ENCODE assay signal across 26 mouse cellular contexts in genomic region chr6:51423466-51424122, GRCm38 (mm10). TPM values are rescaled to one million over a fixed set of nuclear protein-coding genes. Genes with fewer than 3 reads are reported as not detected.
"Had no signal": no experiment of that assay in that cellular context is flagged by ENCODE, and none has a peak within 500 bp of the region (broad histone marks: within the 10 kb centered on the region; RNA-seq: fewer than 3 reads in every experiment).

No protein-coding gene starts in this region.

- H3K36me3 ChIP-seq: heart, embryonic 13.5 days; heart, embryonic 15.5 days; hindbrain, embryonic 13.5 days; hindbrain, embryonic 15.5 days; kidney, embryonic 15.5 days; limb, embryonic 13.5 days; limb, embryonic 15.5 days had no signal

- DNase-seq: gastrocnemius, postnatal 14 days; gastrocnemius, postnatal 36 days; heart, adult 18-20 months; heart, postnatal 14 days; heart, postnatal 36 days; kidney, adult 11 months; kidney, adult 2 months; kidney, adult 9 months; kidney, postnatal 14 days; kidney, postnatal 36 days; layer of hippocampus, adult 9-11 months; layer of hippocampus, postnatal 36 days; left cerebral cortex, postnatal 4 days had no signal

- H3K9me3 ChIP-seq: heart, embryonic 13.5 days; heart, embryonic 15.5 days; hindbrain, embryonic 13.5 days; hindbrain, embryonic 15.5 days; kidney, embryonic 15.5 days; limb, embryonic 13.5 days had no signal

- H3K4me2 ChIP-seq: heart, embryonic 11.5 days; heart, embryonic 13.5 days; heart, embryonic 15.5 days; hindbrain, embryonic 13.5 days; hindbrain, embryonic 15.5 days; kidney, embryonic 15.5 days; limb, embryonic 13.5 days; limb, embryonic 15.5 days had no signal

- H3K27me3 ChIP-seq: heart, embryonic 13.5 days; heart, embryonic 15.5 days; hindbrain, embryonic 13.5 days; hindbrain, embryonic 15.5 days; kidney, embryonic 15.5 days; limb, embryonic 15.5 days had no signal

- ATAC-seq: hindbrain, postnatal 0 days; intestine, embryonic 16.5 days had no signal

- H3K9ac ChIP-seq: heart, embryonic 13.5 days; heart, embryonic 15.5 days; hindbrain, embryonic 13.5 days; hindbrain, embryonic 15.5 days; kidney, embryonic 15.5 days; limb, embryonic 13.5 days; limb, embryonic 15.5 days had no signal

- H3K27ac ChIP-seq: heart, embryonic 13.5 days; heart, embryonic 15.5 days; hindbrain, embryonic 13.5 days; hindbrain, embryonic 15.5 days; hindbrain, postnatal 0 days; kidney, embryonic 15.5 days; kidney, postnatal 0 days; limb, embryonic 13.5 days; limb, embryonic 15.5 days had no signal

- H3K4me1 ChIP-seq: heart, embryonic 13.5 days; heart, embryonic 15.5 days; hindbrain, embryonic 13.5 days; hindbrain, embryonic 15.5 days; kidney, embryonic 15.5 days; limb, embryonic 13.5 days; limb, embryonic 15.5 days had no signal

- H3K4me3 ChIP-seq: heart, embryonic 13.5 days; heart, embryonic 15.5 days; hindbrain, embryonic 13.5 days; hindbrain, embryonic 15.5 days; kidney, embryonic 15.5 days; limb, embryonic 13.5 days; limb, embryonic 15.5 days had no signal

RNA-seq across cellular contexts. Expression of gene Nfe2l3, which starts 8.9 kb away (rescaled TPM):
- total RNA-seq: gastrocnemius, adult 18-20 months; gastrocnemius, adult 8-10 months had no signal
